Mouse (Mus musculus): Measurements from ENCODE around the gene Phtf2.
"Not testable (repeated sequence)": the region's sequence is repeated elsewhere in the genome, so short reads cannot be mapped to it uniquely, and the experiment has no call there.

GRCm38 (mm10) chr5:20786471-20786870 is 95.5 kb downstream of the Phtf2 start:
- TF ChIP-seq CTCF (conservative IDR thresholded peaks at IDR 0.05; ENCODE audit: low read length); POU5F1 (IDR thresholded peaks at IDR 0.05; ENCODE audit: borderline replicate concordance, low read length): not testable (repeated sequence)

All from E14TG2a.4 (cell line).